Mouse (Mus musculus): ENCODE measurements around the gene Gpc5.

Gpc5 gene

GRCm38 (mm10) chr14:115831854-115832625 lies 740.0 kb downstream of the Gpc5 start:
- no peak for DNase-seq (ENCODE audit: low spot score)

- no peak for DNase-seq (ENCODE audit: low spot score)
These were observed 751.8 kb downstream of the Gpc5 start for GRCm38 (mm10) chr14:115843783-115844182.

GRCm38 (mm10) chr14:115844773-115845427 lies 752.9 kb downstream of the Gpc5 start:
- DNase-seq (ENCODE audit: low spot score), result no peak

- no peak for DNase-seq (ENCODE audit: low spot score)
These were observed 777.1 kb downstream of the Gpc5 start for GRCm38 (mm10) chr14:115869127-115869526.

GRCm38 (mm10) chr14:115976062-115976461 lies 884.0 kb downstream of the Gpc5 start:
- no peak for DNase-seq (ENCODE audit: low spot score)

- no peak for DNase-seq (ENCODE audit: low spot score)
These were observed 887.2 kb downstream of the Gpc5 start for GRCm38 (mm10) chr14:115979233-115979632.

- DNase-seq (ENCODE audit: low spot score), result no peak
These were observed 898.7 kb downstream of the Gpc5 start for GRCm38 (mm10) chr14:115990764-115991163.

- no peak for DNase-seq (ENCODE audit: low spot score)
These were observed 901.6 kb downstream of the Gpc5 start for GRCm38 (mm10) chr14:115993520-115994106.

GRCm38 (mm10) chr14:115998931-115999330 lies 906.9 kb downstream of the Gpc5 start:
- DNase-seq (ENCODE audit: low spot score), result no peak

- no peak for DNase-seq (ENCODE audit: low spot score)
These were observed 995.0 kb downstream of the Gpc5 start for GRCm38 (mm10) chr14:116087010-116087409.

- no peak for DNase-seq (ENCODE audit: low spot score)
These were observed 1035.9 kb downstream of the Gpc5 start for GRCm38 (mm10) chr14:116127943-116128342.

- DNase-seq (ENCODE audit: low spot score), result no peak
These were observed 1045.3 kb downstream of the Gpc5 start for GRCm38 (mm10) chr14:116137330-116137729.

- DNase-seq (ENCODE audit: low spot score), result no peak
These were observed 1045.8 kb downstream of the Gpc5 start for GRCm38 (mm10) chr14:116137772-116138171.

- no peak for DNase-seq (ENCODE audit: low spot score)
These were observed 1070.6 kb downstream of the Gpc5 start for GRCm38 (mm10) chr14:116162586-116162985.

- DNase-seq (ENCODE audit: low spot score), result no peak
These were observed 1075.4 kb downstream of the Gpc5 start for GRCm38 (mm10) chr14:116167401-116167800.

- no peak for DNase-seq (ENCODE audit: low spot score)
These were observed 1077.1 kb downstream of the Gpc5 start for GRCm38 (mm10) chr14:116169129-116169528.

- no peak for DNase-seq (ENCODE audit: low spot score)
These were observed 1095.0 kb downstream of the Gpc5 start for GRCm38 (mm10) chr14:116186981-116187380.

- DNase-seq (ENCODE audit: low spot score), result no peak
These were observed 1115.0 kb downstream of the Gpc5 start for GRCm38 (mm10) chr14:116206977-116207376.

- no peak for DNase-seq (ENCODE audit: low spot score)
These were observed 1116.6 kb downstream of the Gpc5 start for GRCm38 (mm10) chr14:116208581-116208980.

- DNase-seq (ENCODE audit: low spot score), result no peak
These were observed 1117.0 kb downstream of the Gpc5 start for GRCm38 (mm10) chr14:116209045-116209444.

GRCm38 (mm10) chr14:116210304-116210703 lies 1118.3 kb downstream of the Gpc5 start:
- DNase-seq (ENCODE audit: low spot score), result no peak

- no peak for DNase-seq (ENCODE audit: low spot score)
These were observed 1120.0 kb downstream of the Gpc5 start for GRCm38 (mm10) chr14:116212029-116212428.

- DNase-seq (ENCODE audit: low spot score), result no peak
These were observed 1166.1 kb downstream of the Gpc5 start for GRCm38 (mm10) chr14:116258126-116258525.

All from urinary bladder, postnatal 10 days (tissue).